Mouse (Mus musculus) telencephalon, adult 2 months (tissue): ENCODE measurements around the gene Il9r.
A peak's percentile ranks its signal among the peaks of the same experiment; 100 is the strongest.
"Not testable (repeated sequence)": the region's sequence is repeated elsewhere in the genome, so short reads cannot be mapped to it uniquely, and the experiment has no call there.

ENCODE experiments used
- DNase-seq: peaks from one replicate; pipeline ENCODE4 v3.0.0-alpha.2; 2011; ENCODE audit warnings: low read depth, low spot score

Il9r gene

DNA sequence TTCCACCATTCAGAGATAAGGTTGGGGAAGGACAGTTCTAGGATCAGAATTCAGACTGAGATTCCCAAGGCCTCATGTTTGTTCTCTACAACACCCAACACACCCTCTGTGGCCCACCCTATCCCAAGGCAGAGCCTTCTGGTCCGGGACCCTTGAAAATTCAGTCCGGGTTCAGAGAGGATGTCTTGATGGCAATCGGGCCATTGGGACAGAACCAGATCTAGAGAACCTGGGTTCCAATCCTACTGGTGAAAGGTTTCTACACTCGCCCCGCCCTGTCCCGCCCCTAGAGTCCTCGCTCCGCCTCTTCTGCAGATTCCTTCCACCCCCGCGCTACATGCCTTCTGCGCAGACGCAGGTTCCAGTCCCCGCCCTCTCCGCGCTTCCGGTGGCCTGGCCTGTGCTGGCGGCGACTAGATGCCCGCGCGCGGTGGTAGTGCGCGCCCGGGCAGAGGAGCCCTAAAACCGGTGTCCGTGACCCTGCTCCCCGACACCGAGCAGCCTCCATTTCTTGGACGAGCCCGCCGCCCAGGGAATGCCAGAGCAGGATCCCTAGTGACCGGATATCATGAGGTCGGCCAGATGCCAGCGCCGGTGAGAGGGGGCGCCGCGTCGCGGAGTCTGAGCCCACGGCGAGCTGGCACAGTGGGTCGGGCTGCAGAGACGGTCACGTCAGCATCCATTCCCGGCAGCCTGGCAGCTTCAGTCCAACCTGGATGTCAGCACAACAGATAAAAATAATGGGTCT, 26.2 kb upstream of the Il9r start, which contains the start of gene Mpg:
TSS of gene Mpg (plus strand) at position 382 of the 748 bp plus-strand sequence.
- peak; percentile 82 for DNase-seq

DNA sequence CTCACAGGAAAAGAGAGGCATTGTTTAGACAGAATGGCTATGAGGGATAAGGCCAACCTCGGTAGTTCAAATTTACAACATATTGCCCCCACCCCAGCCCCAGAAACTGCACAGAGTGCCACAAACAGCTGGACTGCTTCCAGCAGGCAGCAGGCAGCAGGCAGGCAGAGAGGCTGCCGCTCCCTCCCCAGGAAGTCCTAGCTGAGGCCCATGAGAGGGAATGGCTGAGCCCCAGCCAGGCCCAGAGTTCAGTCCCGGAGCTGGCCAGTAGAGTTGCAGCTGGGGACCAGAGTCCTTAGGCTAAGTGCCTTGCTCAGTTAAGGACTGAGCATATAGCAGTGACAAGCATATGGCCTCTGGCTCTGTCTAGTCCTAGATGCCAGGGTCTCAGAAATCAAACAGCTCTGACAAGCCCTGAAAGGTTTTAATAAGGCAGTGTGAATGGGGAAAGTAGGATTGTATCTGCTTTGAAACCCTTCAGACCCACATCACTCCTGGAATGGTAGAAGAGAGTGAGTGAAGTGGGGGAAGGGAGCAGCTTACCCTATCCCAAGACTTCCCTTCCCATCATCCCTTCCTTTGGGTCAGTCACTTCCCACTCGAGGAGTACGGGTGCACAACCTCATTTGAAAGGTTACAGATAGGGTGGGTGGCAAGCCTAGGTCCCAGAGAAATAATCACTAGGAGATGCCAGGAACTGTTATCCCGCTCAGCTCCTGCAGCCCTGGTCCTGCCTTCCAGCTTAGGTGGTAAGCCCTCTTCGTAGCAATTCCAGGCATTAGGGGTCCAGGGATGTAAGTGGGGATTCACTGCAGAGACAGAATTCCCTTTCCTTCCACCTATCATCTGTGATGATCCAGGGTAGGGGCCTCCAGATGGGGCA, 25.4 kb upstream of the Il9r start:
- DNase-seq: no peak

DNA sequence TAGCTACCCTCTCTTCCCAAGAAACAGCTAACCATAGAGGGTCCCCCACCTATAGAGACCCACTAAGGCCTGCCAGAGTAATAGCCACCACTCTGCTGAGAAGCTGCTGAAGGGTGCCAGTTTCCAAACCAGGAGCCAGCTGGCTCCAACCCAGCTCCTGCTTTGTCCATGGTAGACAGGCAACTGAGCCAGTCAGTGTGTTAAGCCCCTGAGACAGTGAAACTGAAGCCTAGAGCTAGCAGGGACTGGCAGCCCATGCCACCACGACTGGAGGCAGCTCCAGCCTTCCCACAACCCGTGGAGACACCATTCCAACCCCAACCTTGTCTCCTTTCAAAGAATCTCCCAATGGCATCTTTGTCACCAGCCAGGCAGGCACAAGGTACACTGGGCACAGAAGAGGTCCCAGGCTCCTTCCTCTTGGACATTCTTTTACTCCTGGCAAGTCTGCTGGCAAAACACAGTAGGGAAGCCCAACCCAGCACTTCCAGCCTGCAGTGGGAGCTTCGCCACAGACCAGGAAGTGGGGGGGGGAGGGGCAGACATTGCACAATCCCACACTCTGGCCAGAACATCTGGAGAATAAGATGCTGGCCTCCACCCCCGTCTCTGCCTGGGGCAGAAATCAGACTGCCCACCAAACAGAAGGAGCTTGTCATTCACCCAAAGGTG, 24.5 kb upstream of the Il9r start:
- DNase-seq: no peak

- DNase-seq: no peak
Observed at GRCm38 (mm10) chr11:32223297-32223967, 23.4 kb upstream of the Il9r start.

GRCm38 (mm10) chr11:32222570-32223194, 22.6 kb upstream of the Il9r start:
- no peak for DNase-seq

DNA sequence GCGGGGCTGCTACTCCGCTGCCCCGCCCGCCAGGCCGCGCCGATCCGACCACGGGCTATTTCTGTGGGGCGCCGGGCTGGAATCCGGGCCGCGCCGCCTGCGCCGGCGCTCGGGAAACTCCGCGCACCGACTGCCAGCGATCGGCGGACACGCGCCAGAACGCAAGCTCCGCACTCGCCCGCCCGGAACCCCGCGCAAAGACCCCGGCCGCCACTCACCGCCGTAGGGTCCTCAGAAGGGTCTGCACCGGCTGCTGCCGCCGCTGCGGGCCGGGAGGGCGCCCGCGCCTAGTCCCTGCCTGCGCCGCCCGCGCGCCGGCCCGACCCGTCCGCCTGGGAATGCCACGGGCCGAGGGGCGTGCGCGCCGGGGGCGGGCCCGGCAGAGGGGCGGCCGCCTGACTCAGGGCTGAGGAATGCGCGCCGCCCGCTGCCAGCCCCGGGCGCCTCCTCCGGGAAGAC, 21.9 kb upstream of the Il9r start, which contains the start of gene Rhbdf1:
TSS of gene Rhbdf1 (minus strand) at position 350 of the 459 bp plus-strand sequence.
- DNase-seq: no peak

DNA sequence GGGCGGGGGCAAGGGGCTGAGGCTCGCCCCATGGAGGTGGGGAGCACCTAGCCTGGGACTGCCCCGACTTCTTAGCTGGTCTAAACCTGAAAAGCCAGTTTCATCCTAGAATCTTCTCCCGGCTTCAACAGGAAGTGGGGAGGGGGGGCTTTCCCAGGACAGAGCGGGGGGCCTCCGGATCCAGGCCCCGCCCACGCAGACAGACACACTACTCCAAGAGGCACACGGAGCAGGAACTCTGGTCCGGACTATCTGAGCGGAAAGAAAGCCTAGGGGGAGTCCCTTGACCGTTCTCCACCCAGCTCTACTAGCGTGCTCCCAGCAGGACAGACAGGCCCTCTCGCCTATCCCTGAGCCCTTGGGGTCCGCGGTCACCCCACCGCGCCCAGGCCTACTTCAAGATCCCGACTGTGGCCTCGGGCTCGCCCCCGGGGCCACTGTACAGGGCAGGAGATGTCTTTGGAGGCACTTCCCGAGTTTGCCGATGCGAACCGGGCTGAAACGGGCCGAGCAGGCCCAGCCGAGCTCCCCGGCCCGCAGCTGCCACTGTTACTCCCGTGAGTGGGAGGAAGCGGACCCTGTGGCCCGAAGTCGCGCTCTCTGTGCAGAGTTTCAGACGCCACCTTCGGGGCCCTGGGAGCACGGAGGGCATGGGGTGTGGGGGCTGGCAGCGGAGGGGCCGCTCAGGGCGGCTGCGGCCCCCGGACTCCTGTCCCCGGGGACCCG, 21.3 kb upstream of the Il9r start:
- DNase-seq: no peak

- DNase-seq: no peak
Observed at GRCm38 (mm10) chr11:32220607-32221224, 20.6 kb upstream of the Il9r start.

DNA sequence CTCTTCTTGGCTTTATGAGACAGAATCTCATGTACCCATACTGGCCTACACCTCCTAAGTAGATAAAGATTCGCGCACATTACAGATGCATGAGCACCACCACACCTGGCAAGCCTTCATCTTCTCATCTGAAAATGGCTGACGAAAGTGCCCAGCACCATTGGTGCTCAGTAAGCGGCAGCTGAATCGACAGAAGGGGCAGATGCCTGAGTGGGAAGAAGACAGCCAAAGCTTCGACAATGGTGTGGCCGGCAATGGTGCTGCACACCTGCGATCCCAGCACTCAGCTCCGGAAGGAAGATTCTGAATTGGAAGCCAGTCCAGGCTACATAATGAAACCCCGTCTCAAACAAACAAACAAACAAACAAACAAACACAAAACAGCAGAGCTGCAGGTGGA, 19.2 kb upstream of the Il9r start:
- no peak for DNase-seq

- no peak for DNase-seq
Observed at GRCm38 (mm10) chr11:32218501-32219050, 18.5 kb upstream of the Il9r start.

- DNase-seq: no peak
Observed at GRCm38 (mm10) chr11:32216851-32217250, 16.8 kb upstream of the Il9r start.

GRCm38 (mm10) chr11:32215372-32216162, 15.5 kb upstream of the Il9r start:
- no peak for DNase-seq

- DNase-seq: no peak
Observed at GRCm38 (mm10) chr11:32210623-32211022, 10.5 kb upstream of the Il9r start.

GRCm38 (mm10) chr11:32205058-32205873, 5.2 kb upstream of the Il9r start, which contains the start of gene Snrnp25:
TSS of gene Snrnp25 (plus strand) at chr11:32205415.
- DNase-seq: peak; percentile 95

DNA sequence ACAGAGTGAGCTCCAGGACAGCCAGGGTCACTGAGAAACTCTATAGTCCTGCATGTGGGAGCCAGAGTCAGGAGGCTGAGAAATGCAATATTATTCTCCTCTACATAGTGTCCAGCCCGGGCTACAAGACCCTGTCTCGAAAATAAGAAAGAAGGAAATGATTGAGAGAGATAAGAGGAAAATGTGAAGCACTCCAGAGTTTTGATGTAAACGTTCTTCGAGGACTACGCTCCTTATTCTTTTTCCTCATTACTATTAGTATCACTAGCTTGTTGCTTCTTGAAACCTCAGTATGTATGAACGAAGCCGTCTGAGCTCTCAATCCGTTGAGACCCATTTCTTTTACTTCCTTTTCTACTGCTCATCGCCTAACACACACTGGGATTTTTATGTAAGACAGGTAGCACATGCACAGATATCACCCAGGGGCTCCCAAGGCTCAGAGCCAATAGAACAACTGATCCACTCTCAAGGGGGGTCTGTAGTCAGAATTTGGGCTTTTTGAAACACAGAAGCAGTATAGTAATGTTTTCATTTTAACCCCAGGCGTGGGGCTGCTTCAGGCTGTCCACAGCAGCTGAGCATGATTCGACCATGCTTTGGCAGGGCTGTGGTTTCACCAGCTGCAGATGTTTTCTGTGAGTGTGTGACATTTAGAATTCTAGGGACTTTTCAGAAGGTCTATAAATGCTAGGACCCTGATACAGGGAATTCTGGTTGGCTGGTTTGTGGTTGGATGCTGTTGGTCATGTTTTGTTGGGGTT, 2.0 kb upstream of the Il9r start:
- no peak for DNase-seq

DNA sequence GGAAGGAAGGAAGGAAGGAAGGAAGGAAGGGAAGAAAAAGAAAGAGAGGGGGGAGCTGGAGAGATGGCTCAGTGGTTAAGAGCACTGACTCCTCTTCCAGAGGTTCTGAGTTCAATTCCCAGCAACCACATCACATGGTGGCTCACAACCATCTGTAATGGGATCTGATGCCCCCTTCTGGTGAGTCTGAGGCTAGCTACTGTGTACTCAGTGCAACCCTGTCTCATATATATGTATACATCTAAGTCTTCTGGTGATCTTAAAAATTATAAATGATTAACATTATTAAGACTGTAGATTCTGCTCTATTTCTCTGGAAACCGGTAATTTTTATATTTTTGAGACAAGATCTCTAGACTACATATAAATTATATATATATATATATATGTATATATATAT, 913 bp upstream of the Il9r start:
- not testable (repeated sequence) for DNase-seq

DNA sequence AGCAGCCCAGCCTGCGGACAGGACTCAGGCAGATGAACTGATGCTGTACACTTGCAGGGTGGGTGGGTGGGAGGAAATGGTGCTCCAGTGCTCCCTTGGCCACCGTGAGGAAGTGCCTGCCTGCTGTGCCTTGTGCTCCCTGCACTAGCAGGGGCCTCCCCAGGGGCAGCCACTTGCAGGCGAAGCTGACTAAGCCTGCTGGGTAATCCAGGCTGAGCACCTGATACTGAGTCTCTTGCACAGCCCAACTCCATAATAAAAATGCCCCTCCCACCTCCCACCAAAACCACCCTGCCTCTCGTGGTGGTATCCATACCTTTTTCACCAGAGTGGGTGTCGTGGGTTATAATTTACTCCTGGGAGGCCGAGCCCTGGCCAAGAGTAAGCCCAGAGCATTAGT, 849 bp downstream of the Il9r start:
- DNase-seq: no peak
